Mouse (Mus musculus): ENCODE measurements at regions not wholly inside any gene's neighbourhood (a gene's known extent, or its start where the extent isn't known, plus 50 kb on each side); places are given as distances from the start of the nearest gene placed in this dataset.

DNA sequence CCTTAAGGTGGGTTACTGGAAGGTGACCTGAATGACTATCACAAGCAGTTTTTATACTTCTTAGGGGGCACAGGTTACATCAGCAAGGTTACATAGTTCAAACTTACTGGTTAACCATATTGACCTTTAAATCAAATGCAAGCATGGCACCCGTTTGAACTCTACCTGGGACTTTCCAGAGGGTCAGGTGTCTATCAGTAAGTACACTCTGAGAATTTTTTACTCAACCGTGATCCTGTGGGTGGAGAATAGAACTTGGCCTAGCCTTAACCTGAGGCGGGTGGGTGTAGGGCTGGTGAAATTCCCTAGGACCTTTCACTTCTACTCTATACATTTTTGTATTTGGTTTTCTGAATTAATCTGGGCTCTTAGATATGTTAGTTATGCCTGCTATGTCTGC, 170.5 kb upstream of the Rasa1 start:
- no peak overlapping the region for H3K4me2 ChIP-seq (ENCODE audit: low read depth, low read length)
- H3K27ac ChIP-seq (ENCODE audit: low read depth), result no peak overlapping the region
- no peak overlapping the region for H3K4me3 ChIP-seq (ENCODE audit: low read depth, low read length)
- H3K9ac ChIP-seq (replicated peaks; ENCODE audit: low read depth, low read length), result no peak overlapping the region
- H3K27me3 ChIP-seq (ENCODE audit: control insufficient read depth, insufficient read depth, low read length), result no peaks in the 10 kb centered on the region
- no peak for TF ChIP-seq CTCF (IDR thresholded peaks at IDR 0.05; ENCODE audit: low read depth)
- TF ChIP-seq EP300 (IDR thresholded peaks at IDR 0.05; ENCODE audit: low read depth), result no peak
- no peaks in the 10 kb centered on the region for H3K36me3 ChIP-seq (replicated peaks; ENCODE audit: control insufficient read depth, insufficient read depth, low read length)
- H3K4me1 ChIP-seq (ENCODE audit: control insufficient read depth, insufficient read depth), result no peaks in the 10 kb centered on the region
- ATAC-seq (ENCODE audit: insufficient read depth, low read depth), result no peak
- 71% methylated on average over 3 of the region's 3 CpGs for WGBS
- H3K9me3 ChIP-seq (replicated peaks; ENCODE audit: control insufficient read depth, low read length), result no peaks in the 10 kb centered on the region
- no peak for DNase-seq (ENCODE audit: low spot score)

DNA sequence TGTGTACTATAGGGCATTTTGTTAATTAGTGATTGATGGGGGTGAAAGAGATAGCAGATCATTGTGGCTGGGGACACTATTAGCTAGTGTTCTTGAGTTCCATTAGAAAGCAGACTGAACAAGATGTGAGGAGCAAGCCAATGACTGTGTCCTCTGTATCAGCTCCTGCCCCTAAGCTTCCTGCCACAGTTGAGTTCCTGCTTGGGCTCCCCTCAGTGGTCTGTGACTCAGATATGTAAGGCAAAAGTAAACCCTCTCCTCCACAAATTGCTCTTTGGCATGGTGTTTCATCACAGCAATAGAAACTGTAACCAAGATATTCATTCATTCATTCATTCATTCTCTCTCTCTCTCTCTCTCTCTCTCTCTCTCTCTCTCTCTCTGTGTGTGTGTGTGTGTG, 169.7 kb upstream of the Rasa1 start:
- no peak for DNase-seq (ENCODE audit: low spot score)
- no peak overlapping the region for H3K4me2 ChIP-seq (ENCODE audit: low read depth, low read length)
- H3K36me3 ChIP-seq (replicated peaks; ENCODE audit: control insufficient read depth, insufficient read depth, low read length), result no peaks in the 10 kb centered on the region
- H3K27me3 ChIP-seq (ENCODE audit: control insufficient read depth, insufficient read depth, low read length), result no peaks in the 10 kb centered on the region
- H3K9me3 ChIP-seq (replicated peaks; ENCODE audit: control insufficient read depth, low read length), result no peaks in the 10 kb centered on the region
- no peak overlapping the region for H3K9ac ChIP-seq (replicated peaks; ENCODE audit: low read depth, low read length)
- no peak for TF ChIP-seq EP300 (IDR thresholded peaks at IDR 0.05; ENCODE audit: low read depth)
- TF ChIP-seq CTCF (IDR thresholded peaks at IDR 0.05; ENCODE audit: low read depth), result no peak
- no peaks in the 10 kb centered on the region for H3K4me1 ChIP-seq (ENCODE audit: control insufficient read depth, insufficient read depth)
- no peak overlapping the region for H3K4me3 ChIP-seq (ENCODE audit: low read depth, low read length)
- no peak for ATAC-seq (ENCODE audit: insufficient read depth, low read depth)
- H3K27ac ChIP-seq (ENCODE audit: low read depth), result no peak overlapping the region

DNA sequence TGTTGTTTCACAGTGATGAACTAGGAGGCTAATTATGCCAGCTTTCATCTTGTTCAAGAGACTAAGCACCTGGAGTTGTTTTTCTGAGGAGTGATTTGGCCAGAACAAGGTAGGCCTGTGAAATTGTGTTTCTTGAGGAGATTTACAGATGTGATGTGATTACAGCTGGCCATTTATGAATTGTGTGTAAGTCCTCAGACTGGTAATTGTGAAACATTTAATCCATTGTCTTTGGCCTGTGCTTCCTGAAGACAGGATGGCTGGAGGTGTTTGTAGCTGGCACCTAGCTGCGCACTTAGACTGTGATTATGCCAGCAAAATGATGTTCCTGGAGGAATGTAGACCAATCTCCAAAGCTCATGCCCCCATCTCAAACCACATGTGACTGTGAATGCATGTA, 150.7 kb upstream of the Rasa1 start:
- no peak for TF ChIP-seq EP300 (IDR thresholded peaks at IDR 0.05; ENCODE audit: low read depth)
- TF ChIP-seq CTCF (IDR thresholded peaks at IDR 0.05; ENCODE audit: low read depth), result no peak
- no peaks in the 10 kb centered on the region for H3K9me3 ChIP-seq (replicated peaks; ENCODE audit: control insufficient read depth, low read length)
- no peak for ATAC-seq (ENCODE audit: insufficient read depth, low read depth)
- no peak for DNase-seq (ENCODE audit: low spot score)
- H3K4me3 ChIP-seq (ENCODE audit: low read depth, low read length), result no peak overlapping the region
- 94% methylated on average over 1 of the region's 1 CpGs for WGBS
- H3K4me2 ChIP-seq (ENCODE audit: low read depth, low read length), result no peak overlapping the region
- no peaks in the 10 kb centered on the region for H3K36me3 ChIP-seq (replicated peaks; ENCODE audit: control insufficient read depth, insufficient read depth, low read length)
- no peaks in the 10 kb centered on the region for H3K27me3 ChIP-seq (ENCODE audit: control insufficient read depth, insufficient read depth, low read length)
- peaks cover 6% of the 10 kb centered on the region for H3K4me1 ChIP-seq (ENCODE audit: control insufficient read depth, insufficient read depth)
- H3K9ac ChIP-seq (replicated peaks; ENCODE audit: low read depth, low read length), result no peak overlapping the region
- no peak overlapping the region for H3K27ac ChIP-seq (ENCODE audit: low read depth)

DNA sequence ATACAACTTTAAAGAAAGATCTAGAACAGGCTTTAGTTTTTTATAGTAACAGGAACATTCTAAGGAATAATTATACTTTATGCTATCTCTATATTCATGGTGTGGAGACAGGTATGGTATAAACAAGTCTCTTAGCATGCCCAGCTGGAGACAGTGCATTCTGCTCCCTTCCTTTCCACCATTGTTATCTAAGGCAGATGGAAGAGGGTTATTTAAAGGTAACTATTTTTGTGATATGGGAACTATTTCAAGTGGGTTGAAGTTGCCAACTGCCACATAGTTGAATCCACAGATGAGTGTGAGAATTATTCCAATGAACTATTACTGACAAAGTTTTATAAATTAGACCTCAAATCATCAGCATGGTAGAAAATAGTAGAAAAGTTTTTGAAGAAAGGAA, 148.9 kb upstream of the Rasa1 start:
- no peak for TF ChIP-seq CTCF (IDR thresholded peaks at IDR 0.05; ENCODE audit: low read depth)
- TF ChIP-seq EP300 (IDR thresholded peaks at IDR 0.05; ENCODE audit: low read depth), result peak; percentile 66; the same call in 1 of the 2 replicates
- Histone ChIP-seq H3K36me3 (replicated peaks; ENCODE audit: control insufficient read depth, insufficient read depth, low read length) (no peaks in the 10 kb centered on the region), H3K9me3 (replicated peaks; ENCODE audit: control insufficient read depth, low read length) (no peaks in the 10 kb centered on the region), H3K4me3 (ENCODE audit: low read depth, low read length) (no peak overlapping the region), H3K27ac (ENCODE audit: low read depth) (peak overlapping the region; percentile 67), H3K27me3 (ENCODE audit: control insufficient read depth, insufficient read depth, low read length) (no peaks in the 10 kb centered on the region), H3K4me2 (ENCODE audit: low read depth, low read length) (no peak overlapping the region), H3K9ac (replicated peaks; ENCODE audit: low read depth, low read length) (no peak overlapping the region), H3K4me1 (ENCODE audit: control insufficient read depth, insufficient read depth) (peaks cover 6% of the 10 kb centered on the region)
- DNase-seq (ENCODE audit: low spot score) (peak; percentile 30), ATAC-seq (ENCODE audit: insufficient read depth, low read depth) (peak; percentile 53; the same call in 1 of the 2 replicates)

DNA sequence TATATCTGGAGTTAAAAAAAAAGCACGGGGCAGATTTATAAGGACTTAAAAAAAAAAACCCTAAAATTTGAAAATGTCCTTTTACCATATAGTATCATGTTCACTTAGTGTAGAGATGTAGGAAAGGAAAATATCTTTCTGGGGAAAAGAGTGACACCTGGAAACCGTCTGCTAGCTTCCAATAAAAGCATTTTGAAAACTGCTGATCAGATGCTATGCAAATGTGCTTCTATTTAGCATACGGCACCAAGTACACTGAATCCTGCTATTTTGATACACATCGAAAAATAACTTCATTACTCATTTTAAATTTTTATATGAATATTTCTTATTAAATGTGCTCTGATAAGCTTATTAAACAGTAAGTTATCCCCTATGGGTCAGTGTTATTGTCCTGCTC, 148.1 kb upstream of the Rasa1 start:
- no peak overlapping the region for H3K4me3 ChIP-seq (ENCODE audit: low read depth, low read length)
- 77% methylated on average over 4 of the region's 4 CpGs for WGBS
- H3K27ac ChIP-seq (ENCODE audit: low read depth), result peak overlapping the region; percentile 67; the same call in 1 of the 2 replicates
- H3K27me3 ChIP-seq (ENCODE audit: control insufficient read depth, insufficient read depth, low read length), result no peaks in the 10 kb centered on the region
- DNase-seq (ENCODE audit: low spot score) (no peak), ATAC-seq (ENCODE audit: insufficient read depth, low read depth) (no peak)
- no peaks in the 10 kb centered on the region for H3K36me3 ChIP-seq (replicated peaks; ENCODE audit: control insufficient read depth, insufficient read depth, low read length)
- no peaks in the 10 kb centered on the region for H3K9me3 ChIP-seq (replicated peaks; ENCODE audit: control insufficient read depth, low read length)
- TF ChIP-seq EP300 (IDR thresholded peaks at IDR 0.05; ENCODE audit: low read depth) (no peak), CTCF (IDR thresholded peaks at IDR 0.05; ENCODE audit: low read depth) (no peak)
- H3K4me2 ChIP-seq (ENCODE audit: low read depth, low read length), result no peak overlapping the region
- H3K9ac ChIP-seq (replicated peaks; ENCODE audit: low read depth, low read length), result no peak overlapping the region
- H3K4me1 ChIP-seq (ENCODE audit: control insufficient read depth, insufficient read depth), result peaks cover 6% of the 10 kb centered on the region

DNA sequence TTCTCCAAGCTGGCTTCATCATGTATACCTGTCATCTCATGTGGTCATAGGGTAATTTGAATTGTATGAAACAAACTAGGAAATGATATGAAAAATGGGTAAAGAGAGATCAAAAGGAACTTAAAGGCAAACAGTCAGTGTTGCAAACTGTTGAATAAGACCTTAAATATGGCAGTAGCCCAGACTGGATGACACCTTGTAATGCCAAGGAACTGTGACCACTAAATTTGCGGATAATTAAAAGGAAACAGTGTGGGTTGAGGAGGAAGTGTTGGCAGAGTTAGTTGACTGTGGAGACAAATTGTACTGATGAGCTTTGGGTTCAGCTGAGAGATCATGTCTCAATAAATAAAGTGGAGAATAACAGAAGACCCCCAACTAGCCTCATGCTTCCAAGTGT, 147.3 kb upstream of the Rasa1 start:
- Histone ChIP-seq H3K27me3 (ENCODE audit: control insufficient read depth, insufficient read depth, low read length) (no peaks in the 10 kb centered on the region), H3K4me2 (ENCODE audit: low read depth, low read length) (no peak overlapping the region), H3K27ac (ENCODE audit: low read depth) (no peak overlapping the region), H3K9ac (replicated peaks; ENCODE audit: low read depth, low read length) (no peak overlapping the region), H3K9me3 (replicated peaks; ENCODE audit: control insufficient read depth, low read length) (no peaks in the 10 kb centered on the region), H3K36me3 (replicated peaks; ENCODE audit: control insufficient read depth, insufficient read depth, low read length) (no peaks in the 10 kb centered on the region), H3K4me1 (ENCODE audit: control insufficient read depth, insufficient read depth) (peaks cover 6% of the 10 kb centered on the region), H3K4me3 (ENCODE audit: low read depth, low read length) (no peak overlapping the region)
- TF ChIP-seq CTCF (IDR thresholded peaks at IDR 0.05; ENCODE audit: low read depth), result no peak
- TF ChIP-seq EP300 (IDR thresholded peaks at IDR 0.05; ENCODE audit: low read depth), result no peak
- DNase-seq (ENCODE audit: low spot score) (no peak), ATAC-seq (ENCODE audit: insufficient read depth, low read depth) (no peak)
- 63% methylated on average over 1 of the region's 1 CpGs for WGBS

All from heart, postnatal 0 days (tissue).